Mouse (Mus musculus): ENCODE results near the gene Spata5. TPM values are rescaled to one million over a fixed set of nuclear protein-coding genes. Genes with fewer than 3 reads are reported as not detected.

Gene Spata5
- total and polyA plus RNA-seq, 2 experiments from 2014 or later: 12.2 to 18.8 TPM

DNA sequence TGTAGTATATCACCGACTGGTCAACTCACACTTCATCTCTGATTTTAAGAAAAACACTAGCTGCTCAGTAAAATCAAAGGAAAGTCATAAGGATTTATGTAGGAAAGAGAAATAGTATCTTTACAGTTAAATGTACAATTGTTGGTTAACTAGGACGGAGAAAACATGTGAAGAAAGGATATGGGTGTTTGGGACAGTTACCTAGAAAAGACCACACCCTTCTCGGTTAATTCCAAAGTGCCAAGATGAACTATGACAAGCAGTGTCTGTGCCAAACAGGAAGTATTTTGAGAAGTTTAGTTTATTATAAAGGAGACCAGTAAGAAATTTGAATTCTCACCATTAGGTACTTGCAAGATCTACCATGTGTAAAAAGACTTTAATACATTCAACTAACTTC, 70.3 kb downstream of the Spata5 start:
- Histone ChIP-seq H3K9me3 (ENCODE audit: low read length) (no peaks in the 10 kb centered on the region), H3K4me2 (ENCODE audit: low read depth, low read length) (no peak overlapping the region), H3K4me1 (ENCODE audit: insufficient read depth, low read length) (no peaks in the 10 kb centered on the region), H3K36me3 (ENCODE audit: insufficient read depth, low read length) (no peaks in the 10 kb centered on the region), H3K4me3 (ENCODE audit: low read length) (no peak overlapping the region), H3K27me3 (ENCODE audit: insufficient read depth, low read length) (no peaks in the 10 kb centered on the region), H3K27ac (no peak overlapping the region), H3K9ac (replicated peaks; ENCODE audit: low read length) (no peak overlapping the region)
- DNase-seq (ENCODE audit: low spot score) (no peak), ATAC-seq (no peak)
- WGBS: 94% methylated on average over 3 of the region's 3 CpGs
- TF ChIP-seq CTCF (IDR thresholded peaks at IDR 0.05; ENCODE audit: low read depth): no peak

DNA sequence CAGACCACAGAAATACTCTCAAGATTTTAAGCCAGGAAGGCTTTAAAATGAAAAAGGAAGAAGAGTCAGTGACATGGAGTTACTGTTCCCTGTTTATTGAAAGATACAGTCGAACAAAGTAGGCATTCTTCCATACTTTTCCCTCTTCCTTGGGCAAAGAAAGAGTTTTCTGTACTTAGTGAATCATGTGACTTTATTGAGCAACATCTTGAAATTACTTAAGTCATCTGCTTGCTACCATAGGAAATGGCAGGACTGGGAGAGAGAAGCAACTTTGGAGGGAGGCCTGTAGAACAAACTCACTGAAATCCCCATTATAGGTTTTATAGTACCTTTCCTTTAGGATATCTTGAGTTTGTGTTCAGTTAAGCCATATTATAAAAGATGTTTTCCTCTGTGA, 81.2 kb downstream of the Spata5 start:
- H3K36me3 ChIP-seq (ENCODE audit: insufficient read depth, low read length): no peaks in the 10 kb centered on the region
- no peak overlapping the region for H3K27ac ChIP-seq
- WGBS: 87% methylated on average over 1 of the region's 1 CpGs
- H3K9ac ChIP-seq (replicated peaks; ENCODE audit: low read length): no peak overlapping the region
- no peaks in the 10 kb centered on the region for H3K27me3 ChIP-seq (ENCODE audit: insufficient read depth, low read length)
- no peak for DNase-seq (ENCODE audit: low spot score)
- H3K9me3 ChIP-seq (ENCODE audit: low read length): no peaks in the 10 kb centered on the region
- no peaks in the 10 kb centered on the region for H3K4me1 ChIP-seq (ENCODE audit: insufficient read depth, low read length)
- H3K4me3 ChIP-seq (ENCODE audit: low read length): no peak overlapping the region
- H3K4me2 ChIP-seq (ENCODE audit: low read depth, low read length): no peak overlapping the region
- no peak for ATAC-seq
- TF ChIP-seq CTCF (IDR thresholded peaks at IDR 0.05; ENCODE audit: low read depth): no peak

DNA sequence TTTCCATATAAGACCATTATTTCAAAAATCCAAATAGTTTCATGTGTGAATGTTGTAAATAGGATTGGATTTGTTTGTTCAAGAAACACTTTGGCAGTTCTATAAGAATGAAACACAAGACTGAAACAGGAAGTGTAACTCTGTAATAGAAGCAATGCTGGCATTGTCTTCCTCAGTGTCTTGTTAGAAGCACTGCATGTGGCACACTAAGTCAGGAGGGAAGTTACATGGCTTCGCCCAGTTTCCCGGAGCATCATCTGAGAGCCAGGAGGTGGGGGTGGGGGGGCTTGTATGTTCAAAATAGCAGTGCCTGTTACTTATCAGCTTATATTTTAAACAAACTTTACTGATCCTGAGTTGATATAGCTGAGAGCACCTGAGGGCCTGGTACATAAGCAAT, 82.9 kb downstream of the Spata5 start:
- 81% methylated on average over 2 of the region's 2 CpGs for WGBS

DNA sequence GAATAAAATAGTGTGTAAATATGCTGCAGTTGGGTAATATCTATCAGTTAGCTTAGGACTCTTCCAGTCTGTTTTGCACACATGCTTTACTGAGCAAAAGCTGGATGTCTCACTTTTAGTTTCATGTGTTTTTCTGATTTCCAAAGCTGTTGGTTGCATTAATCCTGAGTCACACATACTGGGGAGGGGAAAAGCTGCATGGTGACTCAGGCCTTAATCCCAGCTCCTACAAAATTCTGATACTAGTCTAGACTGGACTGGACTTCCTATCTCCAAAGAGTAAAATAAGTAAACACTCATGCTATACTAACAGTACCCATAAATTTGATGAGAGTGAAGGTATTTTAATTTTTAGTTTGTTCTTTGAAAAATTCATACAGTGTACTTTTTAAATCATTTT, 84.2 kb downstream of the Spata5 start:
- TF ChIP-seq CTCF (IDR thresholded peaks at IDR 0.05; ENCODE audit: low read depth): no peak
- ATAC-seq: no peak
- Histone ChIP-seq H3K36me3 (ENCODE audit: insufficient read depth, low read length) (no peaks in the 10 kb centered on the region), H3K27ac (no peak overlapping the region), H3K4me3 (ENCODE audit: low read length) (no peak overlapping the region), H3K9ac (replicated peaks; ENCODE audit: low read length) (no peak overlapping the region), H3K4me2 (ENCODE audit: low read depth, low read length) (no peak overlapping the region), H3K4me1 (ENCODE audit: insufficient read depth, low read length) (no peaks in the 10 kb centered on the region), H3K9me3 (ENCODE audit: low read length) (no peaks in the 10 kb centered on the region), H3K27me3 (ENCODE audit: insufficient read depth, low read length) (no peaks in the 10 kb centered on the region)
- DNase-seq (ENCODE audit: low spot score): no peak

More for the DNA sequence above, 82.9 kb downstream of the Spata5 start:
- Histone ChIP-seq H3K9me3 (ENCODE audit: low read length) (no peaks in the 10 kb centered on the region), H3K4me2 (ENCODE audit: low read depth, low read length) (no peak overlapping the region), H3K9ac (replicated peaks; ENCODE audit: low read length) (no peak overlapping the region), H3K36me3 (ENCODE audit: insufficient read depth, low read length) (no peaks in the 10 kb centered on the region), H3K27ac (no peak overlapping the region), H3K4me1 (ENCODE audit: insufficient read depth, low read length) (no peaks in the 10 kb centered on the region), H3K27me3 (ENCODE audit: insufficient read depth, low read length) (no peaks in the 10 kb centered on the region), H3K4me3 (ENCODE audit: low read length) (no peak overlapping the region)
- ATAC-seq (no peak), DNase-seq (ENCODE audit: low spot score) (no peak)
- TF ChIP-seq CTCF (IDR thresholded peaks at IDR 0.05; ENCODE audit: low read depth): no peak

DNA sequence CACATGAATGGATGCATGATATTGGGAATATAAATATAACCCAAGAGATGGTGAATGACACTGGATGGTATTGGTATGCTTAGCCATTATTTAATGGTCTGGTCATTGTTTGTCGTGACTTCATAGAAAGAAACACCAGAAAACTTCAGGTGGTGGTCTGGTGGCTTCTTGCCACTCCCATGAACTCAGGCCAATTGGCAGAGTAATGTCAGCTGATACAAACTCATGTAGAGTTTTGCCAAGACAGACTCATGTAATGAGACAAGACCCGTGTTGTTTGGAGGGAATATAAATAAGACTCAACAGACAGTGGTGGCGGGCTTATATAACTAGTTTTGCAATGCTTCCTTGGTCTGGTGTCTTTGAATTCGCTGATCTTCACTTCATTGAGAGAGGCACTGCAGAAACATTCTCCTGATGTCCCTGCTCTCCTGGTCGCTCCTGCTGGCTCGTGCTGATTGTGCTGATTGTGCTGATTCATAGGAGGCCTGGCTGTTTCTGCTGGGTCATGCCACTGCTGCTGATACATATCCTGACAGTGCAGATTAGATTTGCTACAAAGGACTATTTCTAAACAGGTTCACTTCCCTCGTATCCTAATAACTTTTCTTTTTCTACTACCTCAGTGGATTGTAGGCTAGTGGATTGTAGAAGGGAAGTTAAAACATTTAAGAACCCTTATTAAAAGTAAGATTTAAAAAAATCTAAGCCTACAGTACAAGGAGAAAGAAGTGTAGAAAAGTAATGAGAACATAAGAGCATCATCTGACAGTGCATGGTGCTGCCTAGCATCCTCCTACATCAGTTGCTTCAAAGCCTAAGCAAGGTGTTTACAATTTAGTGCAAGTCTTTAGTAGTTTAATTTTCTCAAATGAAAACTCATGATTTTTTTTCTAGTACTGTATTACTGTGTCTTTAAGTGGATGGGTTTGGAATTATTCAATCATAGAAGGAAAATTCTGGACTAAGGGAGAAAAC, 90.6 kb downstream of the Spata5 start:
- Histone ChIP-seq H3K27ac (no peak overlapping the region), H3K4me3 (ENCODE audit: low read length) (no peak overlapping the region), H3K9ac (replicated peaks; ENCODE audit: low read length) (no peak overlapping the region), H3K4me2 (ENCODE audit: low read depth, low read length) (no peak overlapping the region), H3K36me3 (ENCODE audit: insufficient read depth, low read length) (no peaks in the 10 kb centered on the region), H3K4me1 (ENCODE audit: insufficient read depth, low read length) (no peaks in the 10 kb centered on the region), H3K27me3 (ENCODE audit: insufficient read depth, low read length) (no peaks in the 10 kb centered on the region), H3K9me3 (ENCODE audit: low read length) (no peaks in the 10 kb centered on the region)
- 74% methylated on average over 7 of the region's 7 CpGs for WGBS
- ATAC-seq (no peak), DNase-seq (ENCODE audit: low spot score) (no peak)
- TF ChIP-seq CTCF (IDR thresholded peaks at IDR 0.05; ENCODE audit: low read depth): no peak

DNA sequence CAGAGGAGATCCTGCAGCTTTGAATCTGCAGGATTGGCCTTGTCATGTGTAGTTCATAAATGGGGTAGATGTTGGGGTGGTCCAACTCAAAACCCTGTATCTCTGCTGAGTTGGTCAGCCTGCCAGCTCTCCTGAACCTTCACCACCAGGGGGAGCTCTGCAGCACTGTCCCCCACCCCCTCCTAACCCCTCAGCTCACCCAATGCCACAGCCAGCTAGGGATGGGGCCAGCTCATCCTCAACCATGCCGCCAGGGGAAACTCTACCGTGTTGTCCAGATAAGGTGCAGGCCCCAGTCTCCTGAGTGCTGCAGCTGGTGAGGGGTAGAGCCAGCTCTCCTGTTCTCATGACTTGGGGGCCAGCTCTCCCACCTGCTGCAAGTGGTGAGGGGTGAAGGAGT, 95.8 kb downstream of the Spata5 start:
- no peak overlapping the region for H3K4me2 ChIP-seq (ENCODE audit: low read depth, low read length)
- H3K36me3 ChIP-seq (ENCODE audit: insufficient read depth, low read length): no peaks in the 10 kb centered on the region
- no peaks in the 10 kb centered on the region for H3K9me3 ChIP-seq (ENCODE audit: low read length)
- no peak overlapping the region for H3K27ac ChIP-seq
- H3K4me3 ChIP-seq (ENCODE audit: low read length): no peak overlapping the region
- no peaks in the 10 kb centered on the region for H3K4me1 ChIP-seq (ENCODE audit: insufficient read depth, low read length)
- ATAC-seq (0 out of 2 replicates have a peak, but pooled peaks have one; percentile 35), DNase-seq (ENCODE audit: low spot score) (peak; percentile 4)
- peak; percentile 65 for TF ChIP-seq CTCF (IDR thresholded peaks at IDR 0.05; ENCODE audit: low read depth)
- 35% methylated on average over 2 of the region's 2 CpGs for WGBS
- no peaks in the 10 kb centered on the region for H3K27me3 ChIP-seq (ENCODE audit: insufficient read depth, low read length)
- no peak overlapping the region for H3K9ac ChIP-seq (replicated peaks; ENCODE audit: low read length)

DNA sequence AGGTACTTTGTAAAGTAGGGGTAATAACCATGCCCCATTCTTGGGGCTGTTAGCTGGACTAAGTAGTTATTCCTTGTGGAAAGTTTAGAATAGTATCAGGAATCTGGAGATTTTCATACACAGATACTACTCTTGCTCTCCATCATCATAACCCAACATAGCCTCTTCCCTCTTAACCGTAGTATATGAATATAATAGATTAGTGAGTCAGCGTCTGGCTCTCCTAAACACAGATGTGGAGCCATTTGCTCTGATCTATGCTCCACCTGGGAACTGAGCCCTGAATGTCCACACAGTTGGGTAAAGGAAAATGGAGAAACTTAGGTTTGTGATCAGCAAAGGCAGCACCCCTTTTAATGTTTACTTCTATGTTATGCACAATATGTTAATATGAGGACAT, 96.7 kb downstream of the Spata5 start:
- DNase-seq (ENCODE audit: low spot score) (no peak), ATAC-seq (no peak)
- H3K4me1 ChIP-seq (ENCODE audit: insufficient read depth, low read length): no peaks in the 10 kb centered on the region
- WGBS: 97% methylated on average over 2 of the region's 2 CpGs
- no peaks in the 10 kb centered on the region for H3K27me3 ChIP-seq (ENCODE audit: insufficient read depth, low read length)
- no peak overlapping the region for H3K4me3 ChIP-seq (ENCODE audit: low read length)
- no peaks in the 10 kb centered on the region for H3K9me3 ChIP-seq (ENCODE audit: low read length)
- H3K4me2 ChIP-seq (ENCODE audit: low read depth, low read length): no peak overlapping the region
- no peak for TF ChIP-seq CTCF (IDR thresholded peaks at IDR 0.05; ENCODE audit: low read depth)
- H3K9ac ChIP-seq (replicated peaks; ENCODE audit: low read length): no peak overlapping the region
- H3K36me3 ChIP-seq (ENCODE audit: insufficient read depth, low read length): no peaks in the 10 kb centered on the region
- no peak overlapping the region for H3K27ac ChIP-seq
